Mouse (Mus musculus) hindbrain, embryonic 10.5 days (tissue): ENCODE results near the gene 4930513O06Rik. TPM values are rescaled to one million over a fixed set of nuclear protein-coding genes. Genes with fewer than 3 reads are reported as not detected.

Source experiments
- DNase-seq: peaks from one replicate; pipeline ENCODE4 v3.0.0-alpha.2; 2017; ENCODE audit warnings: low spot score
- H3K27ac ChIP-seq: fragments of 300-500 bp; sonication (generic); 2 replicates; pipeline ENCODE4 v1.5.1; 2016; ENCODE audit warnings: mild to moderate bottlenecking, moderate library complexity
- H3K27me3 ChIP-seq: fragments of 300-500 bp; sonication (generic); 2 replicates; pipeline ENCODE4 v1.6.1; 2016; ENCODE audit warnings: mild to moderate bottlenecking; ENCODE audit not compliant: poor library complexity, insufficient read depth, severe bottlenecking
- H3K36me3 ChIP-seq: fragments of 300-500 bp; sonication (generic); 2 replicates; pipeline ENCODE4 v1.6.1; 2016; ENCODE audit warnings: mild to moderate bottlenecking, moderate library complexity
- H3K4me1 ChIP-seq: fragments of 300-500 bp; sonication (generic); replicated peaks from 2 replicates; pipeline ENCODE4 v1.6.1; 2016; ENCODE audit warnings: mild to moderate bottlenecking
- H3K4me3 ChIP-seq: fragments of 300-500 bp; sonication (generic); 2 replicates; pipeline ENCODE4 v1.5.1; 2016; ENCODE audit warnings: mild to moderate bottlenecking, moderate library complexity
- H3K9me3 ChIP-seq: fragments of 300-500 bp; sonication (generic); 2 replicates; pipeline ENCODE4 v1.6.1; 2016; ENCODE audit warnings: mild to moderate bottlenecking, moderate library complexity
- WGBS: fragments of 180-500 bp; shearing (Covaris S2); methylation state at CpG from one replicate; pipeline ENCODE4 v1.1.7; 2016; 5-methylcytosine and 5-hydroxymethylcytosine counted together
- polyA plus RNA-seq: library from polyadenylated mRNA; unstranded; fragments of >200 nt; fragmentation: Nextera tagmentation; extraction: Ambion mirVana; gene quantifications from 2 replicates; pipeline ENCODE4 v1.2.1, GENCODE M21; 2016

Gene 4930513O06Rik
- not detected in 2 replicates for polyA plus RNA-seq

- no peak for DNase-seq
- 95% methylated on average over 1 of the region's 1 CpGs for WGBS
- Histone ChIP-seq H3K27ac (no peak within 1 kb of the TSS), H3K4me1 (no peaks in the 10 kb centered on the region), H3K27me3 (no peaks in the 10 kb centered on the region; the same call in 1 of the 2 replicates), H3K4me3 (no peak within 1 kb of the TSS), H3K9me3 (no peaks in the 10 kb centered on the region), H3K36me3 (no peaks in the 10 kb centered on the region)
Measured at GRCm38 (mm10) chrX:139085943-139086342, at the start of gene 4930513O06Rik. Gene 4930513O06Rik (plus strand): TSS chrX:139086243.

- Histone ChIP-seq H3K4me1 (no peaks in the 10 kb centered on the region), H3K4me3 (no peak overlapping the region), H3K27me3 (peaks cover 3% of the 10 kb centered on the region; the same call in 1 of the 2 replicates), H3K9me3 (no peaks in the 10 kb centered on the region), H3K36me3 (no peaks in the 10 kb centered on the region), H3K27ac (no peak overlapping the region)
- DNase-seq: no peak
- WGBS: 91% methylated on average over 1 of the region's 1 CpGs
Measured at GRCm38 (mm10) chrX:139037666-139038065, 48.4 kb upstream of the 4930513O06Rik start.

- no peaks in the 10 kb centered on the region for H3K36me3 ChIP-seq
- H3K4me3 ChIP-seq: no peak overlapping the region
- H3K9me3 ChIP-seq: no peaks in the 10 kb centered on the region
- WGBS: 87% methylated on average over 2 of the region's 2 CpGs
- H3K27ac ChIP-seq: no peak overlapping the region
- H3K27me3 ChIP-seq: no peaks in the 10 kb centered on the region; the same call in 1 of the 2 replicates
- no peaks in the 10 kb centered on the region for H3K4me1 ChIP-seq
- no peak for DNase-seq
Measured at GRCm38 (mm10) chrX:139039314-139039713, 46.7 kb upstream of the 4930513O06Rik start.

DNA sequence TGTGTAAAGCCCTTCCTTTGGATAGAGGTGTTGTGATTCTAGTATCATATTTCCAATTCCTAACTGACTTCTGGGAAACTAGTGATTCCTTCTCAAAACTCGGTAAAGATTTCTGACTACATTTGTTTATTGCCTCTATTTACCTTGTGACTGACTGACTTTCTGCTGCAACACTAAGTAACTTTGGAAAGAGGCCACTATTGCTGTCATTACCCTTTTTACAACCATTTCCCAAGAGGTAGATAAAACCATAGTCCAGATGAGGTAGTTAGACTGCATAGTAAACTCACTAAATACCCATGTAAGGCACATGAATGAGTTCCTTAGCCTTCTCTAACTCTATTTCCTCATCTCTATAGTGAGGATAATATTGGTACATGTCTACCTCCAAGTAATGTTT lies 44.9 kb upstream of the 4930513O06Rik start:
- no peaks in the 10 kb centered on the region; the same call in 1 of the 2 replicates for H3K27me3 ChIP-seq
- H3K4me3 ChIP-seq: no peak overlapping the region
- H3K9me3 ChIP-seq: no peaks in the 10 kb centered on the region
- no peaks in the 10 kb centered on the region for H3K4me1 ChIP-seq
- H3K27ac ChIP-seq: no peak overlapping the region
- no peaks in the 10 kb centered on the region for H3K36me3 ChIP-seq
- 81% methylated on average over 1 of the region's 1 CpGs for WGBS
- no peak for DNase-seq

DNA sequence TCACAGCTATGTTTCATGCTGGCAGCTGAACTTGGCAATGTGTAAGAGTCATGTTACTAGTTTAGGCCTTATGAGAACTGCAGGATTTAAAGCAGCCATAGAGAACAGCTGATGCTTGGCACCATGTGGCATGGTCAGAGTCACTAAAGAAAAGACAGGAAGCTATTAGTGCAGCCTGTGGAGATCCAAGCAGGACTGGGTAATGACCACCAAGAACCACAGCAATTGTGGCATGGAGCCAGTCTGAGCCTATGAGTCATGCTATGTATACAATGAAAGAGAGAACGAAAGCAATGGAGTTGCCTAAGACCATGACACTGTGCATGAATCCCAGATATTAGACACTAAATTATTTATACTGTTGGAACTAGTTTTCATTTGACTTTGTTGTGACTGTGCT lies 34.1 kb upstream of the 4930513O06Rik start:
- no peak for DNase-seq
- Histone ChIP-seq H3K27me3 (no peaks in the 10 kb centered on the region), H3K4me3 (no peak overlapping the region), H3K27ac (no peak overlapping the region), H3K36me3 (no peaks in the 10 kb centered on the region), H3K9me3 (no peaks in the 10 kb centered on the region), H3K4me1 (no peaks in the 10 kb centered on the region)
- 86% methylated on average over 1 of the region's 1 CpGs for WGBS

DNA sequence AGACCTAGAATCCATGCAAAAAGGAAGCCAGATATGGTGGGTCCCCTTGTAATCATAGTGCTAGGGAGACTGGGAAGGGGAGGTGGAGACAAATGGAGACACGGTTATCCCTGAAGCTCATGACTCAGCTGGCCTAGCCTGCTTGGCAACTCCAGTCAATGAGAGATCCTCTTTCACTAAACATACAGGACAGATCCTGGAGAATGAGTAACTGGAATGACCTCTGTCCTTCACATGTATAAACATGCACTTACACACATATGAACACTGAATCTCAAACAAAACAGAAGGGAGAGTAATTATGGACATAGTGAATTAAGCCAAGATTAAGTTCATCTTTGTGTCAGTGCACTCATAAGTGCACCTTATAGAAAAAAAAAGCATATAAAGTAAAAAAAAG lies 32.9 kb upstream of the 4930513O06Rik start:
- Histone ChIP-seq H3K36me3 (no peaks in the 10 kb centered on the region), H3K27ac (no peak overlapping the region), H3K4me3 (no peak overlapping the region), H3K27me3 (0 out of 2 replicates have a peak, but pooled peaks cover under 1% of the 10 kb centered on the region), H3K9me3 (no peaks in the 10 kb centered on the region), H3K4me1 (no peaks in the 10 kb centered on the region)
- DNase-seq: no peak
- 78% methylated on average over 1 of the region's 1 CpGs for WGBS

GRCm38 (mm10) chrX:139064078-139064477 lies 22.0 kb upstream of the 4930513O06Rik start:
- 83% methylated on average over 5 of the region's 5 CpGs for WGBS
- Histone ChIP-seq H3K4me3 (no peak overlapping the region), H3K27ac (no peak overlapping the region), H3K36me3 (no peaks in the 10 kb centered on the region), H3K4me1 (no peaks in the 10 kb centered on the region), H3K27me3 (peaks cover 4% of the 10 kb centered on the region; the same call in 1 of the 2 replicates), H3K9me3 (no peaks in the 10 kb centered on the region)
- no peak for DNase-seq

GRCm38 (mm10) chrX:139078493-139078892 lies 7.5 kb upstream of the 4930513O06Rik start:
- Histone ChIP-seq H3K27ac (no peak overlapping the region), H3K4me1 (no peaks in the 10 kb centered on the region), H3K27me3 (no peaks in the 10 kb centered on the region; the same call in 1 of the 2 replicates), H3K9me3 (no peaks in the 10 kb centered on the region), H3K36me3 (no peaks in the 10 kb centered on the region), H3K4me3 (no peak overlapping the region)
- DNase-seq: no peak
- 86% methylated on average over 2 of the region's 2 CpGs for WGBS

DNA sequence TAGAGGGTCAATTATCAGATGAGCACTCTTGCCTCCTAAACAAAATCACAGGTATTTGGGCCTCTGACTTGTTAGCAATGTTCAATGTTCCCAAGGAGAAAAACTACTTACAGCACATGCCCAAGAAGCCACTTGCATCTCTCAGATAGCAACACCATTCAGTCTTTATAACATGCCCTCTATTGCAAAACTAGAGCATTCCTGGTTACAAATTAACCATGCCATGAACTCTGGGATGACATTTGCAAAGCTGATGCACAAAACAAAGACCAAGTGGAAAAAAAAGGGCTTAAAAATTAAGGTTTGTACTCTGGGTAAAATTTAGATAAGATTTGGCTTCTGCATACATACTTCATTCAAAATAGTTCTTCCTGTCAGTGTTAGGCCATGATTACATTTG lies 966 bp upstream of the 4930513O06Rik start, which contains the start of gene Serpina7:
TSS of gene Serpina7 (minus strand) at position 160 of the 400 bp plus-strand sequence.
- Histone ChIP-seq H3K4me3 (no peak within 1 kb of the TSS), H3K27ac (no peak within 1 kb of the TSS), H3K36me3 (no peaks in the 10 kb centered on the region), H3K4me1 (no peaks in the 10 kb centered on the region), H3K27me3 (no peaks in the 10 kb centered on the region; the same call in 1 of the 2 replicates), H3K9me3 (no peaks in the 10 kb centered on the region)
- no peak for DNase-seq

GRCm38 (mm10) chrX:139097197-139097596 lies 11.2 kb downstream of the 4930513O06Rik start:
- no peak overlapping the region for H3K27ac ChIP-seq

GRCm38 (mm10) chrX:139134031-139134430 lies 48.0 kb downstream of the 4930513O06Rik start:
- no peak overlapping the region for H3K4me3 ChIP-seq
- 74% methylated on average over 4 of the region's 4 CpGs for WGBS
- DNase-seq: no peak
- no peaks in the 10 kb centered on the region for H3K9me3 ChIP-seq
- H3K27ac ChIP-seq: no peak overlapping the region
- no peaks in the 10 kb centered on the region for H3K4me1 ChIP-seq
- 0 out of 2 replicates have a peak, but pooled peaks cover 3% of the 10 kb centered on the region for H3K27me3 ChIP-seq
- no peaks in the 10 kb centered on the region for H3K36me3 ChIP-seq

More at GRCm38 (mm10) chrX:139097197-139097596, 11.2 kb downstream of the 4930513O06Rik start:
- no peak for DNase-seq
- no peaks in the 10 kb centered on the region for H3K9me3 ChIP-seq
- WGBS: 61% methylated on average over 1 of the region's 1 CpGs
- no peaks in the 10 kb centered on the region for H3K27me3 ChIP-seq
- H3K36me3 ChIP-seq: no peaks in the 10 kb centered on the region
- no peaks in the 10 kb centered on the region for H3K4me1 ChIP-seq
- no peak overlapping the region for H3K4me3 ChIP-seq
